Mouse (Mus musculus) myocyte (in vitro differentiated cells): Measurements from ENCODE around the gene Pknox2.

ENCODE experiments used
- CEBPB ChIP-seq: IDR thresholded peaks from 2 replicates; pipeline ENCODE4 v1.6.1; 2011; ENCODE audit warnings: mild to moderate bottlenecking, moderate library complexity; ENCODE audit not compliant: poor library complexity, insufficient read depth, severe bottlenecking
- MAX ChIP-seq: IDR thresholded peaks from one replicate; pipeline ENCODE4 v1.6.1; 2011; ENCODE audit warnings: low read depth, mild to moderate bottlenecking, control low read depth
- MYOD1 ChIP-seq, 3 experiments: IDR thresholded peaks; one replicate each; pipeline ENCODE4 v1.6.1; 2011; ENCODE audit warnings: control low read depth in 2 of 3, low read depth in 2 of 3, mild to moderate bottlenecking in 2 of 3, moderate library complexity in 1 of 3; ENCODE audit not compliant: insufficient read length in 2 of 3, control insufficient read depth in 1 of 3
- MYOG ChIP-seq, 3 experiments: IDR thresholded peaks; one replicate each; pipeline ENCODE4 v1.6.1; 2011; ENCODE audit warnings: control low read depth in 2 of 3, low read depth in 2 of 3, mild to moderate bottlenecking in 2 of 3; ENCODE audit not compliant: insufficient read length in 2 of 3, control insufficient read depth in 1 of 3, insufficient read depth in 1 of 3
- POLR2A ChIP-seq: IDR thresholded peaks from one replicate; pipeline ENCODE4 v1.6.1; 2011; ENCODE audit warnings: low read depth, mild to moderate bottlenecking, control low read depth, moderate library complexity; ENCODE audit not compliant: insufficient read length
- POLR2AphosphoS2 ChIP-seq: IDR thresholded peaks from one replicate; pipeline ENCODE4 v1.6.1; 2011; ENCODE audit warnings: low read depth, control low read depth; ENCODE audit not compliant: insufficient read length
- SRF ChIP-seq: IDR thresholded peaks from one replicate; pipeline ENCODE4 v1.6.1; 2011; ENCODE audit warnings: low read depth; ENCODE audit not compliant: control insufficient read depth, insufficient read length
- TCF12 ChIP-seq: IDR thresholded peaks from one replicate; pipeline ENCODE4 v1.6.1; 2011; ENCODE audit warnings: mild to moderate bottlenecking, control low read depth; ENCODE audit not compliant: poor library complexity, insufficient read depth, severe bottlenecking
- TCF3 ChIP-seq: IDR thresholded peaks from one replicate; pipeline ENCODE4 v1.6.1; 2011; ENCODE audit warnings: low read depth, control low read depth; ENCODE audit not compliant: insufficient read length
- USF1 ChIP-seq: IDR thresholded peaks from one replicate; pipeline ENCODE4 v1.6.1; 2011; ENCODE audit warnings: low read depth, mild to moderate bottlenecking, control low read depth, moderate library complexity

DNA sequence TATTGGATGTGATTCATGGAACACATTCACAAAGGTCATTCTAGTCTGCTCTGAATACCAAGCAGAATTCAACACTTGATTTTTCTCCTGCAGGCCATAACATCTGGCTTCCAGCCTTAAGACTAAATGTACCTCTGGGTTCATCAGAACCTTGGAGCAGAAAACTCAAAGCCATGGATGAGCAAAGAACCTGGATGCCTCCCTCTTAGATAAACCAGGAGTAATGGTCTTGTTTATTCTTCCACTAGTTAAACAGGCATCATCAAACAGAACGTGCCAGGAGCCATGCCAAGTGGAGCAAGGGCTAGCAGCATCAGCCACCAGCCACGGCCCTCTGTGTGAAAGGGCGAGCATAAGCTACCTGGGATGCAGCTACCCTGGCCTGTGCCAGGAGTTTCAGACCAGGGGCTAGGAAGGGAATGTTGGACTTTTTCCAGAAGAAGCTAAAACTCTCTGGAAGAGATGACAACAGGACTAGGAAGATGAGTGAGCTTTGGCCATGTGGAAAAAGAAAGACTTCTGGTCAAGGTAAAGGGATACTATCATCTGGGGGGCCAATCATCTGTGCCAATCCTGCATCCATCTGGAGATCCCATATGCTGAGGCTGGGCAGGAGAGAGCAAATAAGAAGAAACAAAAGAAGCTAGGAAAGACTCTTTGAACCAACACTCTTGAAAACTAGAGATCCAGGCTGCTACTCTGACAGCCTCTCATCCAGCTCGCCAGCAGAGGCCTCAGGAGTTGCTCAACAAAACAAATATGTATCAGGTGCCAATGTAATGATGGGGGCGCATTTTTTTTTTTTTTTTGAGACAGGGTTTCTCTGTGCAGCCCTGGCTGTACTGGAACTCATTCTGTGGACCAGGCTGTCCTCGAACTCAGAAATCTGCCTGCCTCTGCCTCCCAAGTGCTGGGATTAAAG, 77.6 kb downstream of the Pknox2 start:
- no peak for TF ChIP-seq TCF3
- TF ChIP-seq SRF = no peak
- no peak for TF ChIP-seq TCF12
- TF ChIP-seq POLR2A = no peak
- no peak for TF ChIP-seq CEBPB
- no peak for TF ChIP-seq USF1
- TF ChIP-seq MYOD1 (IDR thresholded peaks at IDR 0.05; ENCODE audit: control insufficient read depth in 1 of 3, insufficient read length in 2 of 3, low read depth in 2 of 3) = no peak
- no peak for TF ChIP-seq MYOG (IDR thresholded peaks at IDR 0.05; ENCODE audit: control insufficient read depth in 1 of 3, insufficient read depth in 1 of 3, insufficient read length in 2 of 3, low read depth in 2 of 3)
- no peak for TF ChIP-seq MAX
- no peak for TF ChIP-seq POLR2AphosphoS2
